Mouse (Mus musculus): Measurements from ENCODE around the gene Zfp940.

The Zfp940 gene

GRCm38 (mm10) chr7:29807046-29807445 is 46.4 kb downstream of the Zfp940 start:
- no peak for DNase-seq

- no peak for DNase-seq
Measured at GRCm38 (mm10) chr7:29792906-29793305, 60.6 kb downstream of the Zfp940 start.

- DNase-seq = no peak
Measured at GRCm38 (mm10) chr7:29785888-29786287, 67.6 kb downstream of the Zfp940 start.

- DNase-seq = no peak
Measured at GRCm38 (mm10) chr7:29785023-29785422, 68.4 kb downstream of the Zfp940 start.

GRCm38 (mm10) chr7:29783871-29784551 is 69.5 kb downstream of the Zfp940 start, which contains the start of gene Zfp30:
Gene Zfp30 (plus strand): TSS chr7:29783998.
- peak; percentile 84 for DNase-seq
